Mouse (Mus musculus) central nervous system, embryonic 11.5 days (tissue): Measurements from ENCODE around the gene Cgrrf1. TPM values are rescaled to one million over a fixed set of nuclear protein-coding genes. Genes with fewer than 3 reads are reported as not detected.

Experiments
- polyA plus RNA-seq: library from polyadenylated mRNA; depleted of rRNA; stranded (reverse); fragments of >200 nt; gene quantifications from 2 replicates; pipeline ENCODE4 v1.2.3, GENCODE M21; 2012; rRNA removed

Gene Cgrrf1
- 23.0 and 33.4 TPM in 2 replicates for polyA plus RNA-seq

DNA sequence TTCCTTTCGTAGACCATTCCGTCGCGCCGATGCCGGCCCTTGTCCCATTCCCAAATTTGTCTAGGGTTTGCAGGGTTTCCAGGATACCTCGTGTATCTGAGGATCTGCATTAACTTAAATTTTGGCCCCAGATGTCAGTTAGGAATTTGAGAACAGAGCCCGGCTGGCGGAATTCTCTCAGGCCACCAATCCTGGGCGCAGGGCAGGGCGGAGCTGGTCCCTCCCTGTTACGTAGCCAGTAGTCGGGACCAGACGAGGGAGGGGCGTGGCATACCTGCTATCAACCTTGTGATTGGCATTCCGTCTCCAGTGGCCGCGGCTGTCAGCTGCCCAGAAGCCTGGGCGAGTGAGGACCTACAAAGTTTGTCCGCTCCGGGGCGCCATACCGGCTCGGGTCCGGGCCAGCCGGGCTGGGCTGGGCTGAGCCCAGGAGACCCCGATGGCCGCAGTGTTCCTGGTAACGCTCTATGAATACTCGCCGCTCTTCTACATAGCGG, at the start of gene Cgrrf1:
Cgrrf1 (plus strand) TSS at position 289 of the 497 bp plus-strand sequence.

GRCm38 (mm10) chr14:46787787-46788504, 44.0 kb upstream of the Cgrrf1 start, which contains the start of gene Cnih1:
Gene Cnih1, minus strand, starts transcription at chr14:46788411.

GRCm38 (mm10) chr14:46821873-46822716, 9.8 kb upstream of the Cgrrf1 start, which contains the start of gene Gmfb:
Gene Gmfb, minus strand, starts transcription at chr14:46822242.

DNA sequence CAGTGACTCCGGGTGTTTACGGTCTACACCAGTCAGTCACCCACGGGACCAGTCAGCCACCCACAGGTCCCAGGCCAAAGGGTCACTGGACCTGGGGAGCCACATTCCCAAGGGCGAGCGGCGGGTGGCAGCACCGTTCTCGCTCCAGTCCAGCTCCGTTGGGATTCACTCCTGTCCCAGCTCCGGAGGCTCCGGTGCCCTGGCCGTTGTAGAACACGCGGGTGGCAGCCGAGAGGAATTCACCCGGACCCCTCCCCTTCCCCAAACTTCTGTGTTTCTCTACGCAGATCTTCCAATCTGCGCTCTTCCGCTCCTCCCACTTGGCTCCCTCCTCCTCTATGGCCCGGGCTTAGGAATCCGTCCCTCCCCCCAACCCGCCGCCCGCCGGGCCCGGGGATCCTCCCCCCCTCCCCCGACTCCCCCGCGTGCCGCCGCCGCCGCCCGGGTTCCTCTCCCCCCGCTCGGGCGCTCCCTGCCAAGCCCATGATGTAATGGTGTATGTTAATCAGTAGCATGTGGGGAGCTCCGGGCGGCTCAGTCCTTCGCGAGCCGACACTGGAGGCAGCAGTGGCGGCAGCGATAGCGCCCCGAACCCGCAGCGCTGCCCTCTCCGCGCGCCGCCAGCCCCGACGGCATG, 50.6 kb downstream of the Cgrrf1 start, which contains the start of gene Samd4:
Samd4 (plus strand) TSS at position 424 of the 637 bp plus-strand sequence.

Other genes with a start within 250 kb of the Cgrrf1 start
- 18.0 and 26.2 TPM in 2 replicates for gene Cdkn3, start 71.6 kb upstream of the Cgrrf1 start, polyA plus RNA-seq
- 45.9 and 98.0 TPM in 2 replicates for gene Cnih1, start 43.7 kb upstream of the Cgrrf1 start, polyA plus RNA-seq
- gene Gmfb, start 9.9 kb upstream of the Cgrrf1 start, polyA plus RNA-seq: 33.3 and 56.8 TPM in 2 replicates
- 8.1 and 10.8 TPM in 2 replicates for gene Samd4, start 50.7 kb downstream of the Cgrrf1 start, polyA plus RNA-seq